Mouse (Mus musculus) limb, embryonic 10.5 days (tissue): ENCODE measurements around the gene Trap1. TPM values are rescaled to one million over a fixed set of nuclear protein-coding genes. Genes with fewer than 3 reads are reported as not detected.
A peak's percentile ranks its signal among the peaks of the same experiment; 100 is the strongest.

Experiments
- DNase-seq: peaks from one replicate; pipeline ENCODE4 v3.0.0-alpha.2; 2017; ENCODE audit warnings: low spot score
- H3K27ac ChIP-seq: fragments of 300-500 bp; sonication (generic); 2 replicates; pipeline ENCODE4 v1.5.1; 2016; ENCODE audit warnings: mild to moderate bottlenecking
- H3K27me3 ChIP-seq: fragments of 300-500 bp; sonication (generic); 2 replicates; pipeline ENCODE4 v1.6.1; 2016; ENCODE audit warnings: low read depth, mild to moderate bottlenecking; ENCODE audit not compliant: poor library complexity, severe bottlenecking
- H3K36me3 ChIP-seq: fragments of 300-500 bp; sonication (generic); 2 replicates; pipeline ENCODE4 v1.6.1; 2016; ENCODE audit warnings: mild to moderate bottlenecking, moderate library complexity
- H3K4me1 ChIP-seq: fragments of 300-500 bp; sonication (generic); 2 replicates; pipeline ENCODE4 v1.6.1; 2016
- H3K4me3 ChIP-seq: fragments of 300-500 bp; sonication (generic); 2 replicates; pipeline ENCODE4 v1.5.1; 2016; ENCODE audit warnings: mild to moderate bottlenecking, moderate library complexity
- H3K9me3 ChIP-seq: fragments of 300-500 bp; sonication (generic); replicated peaks from 2 replicates; pipeline ENCODE4 v1.6.1; 2016; ENCODE audit warnings: mild to moderate bottlenecking
- WGBS: fragments of 180-500 bp; shearing (Covaris S2); methylation state at CpG from one replicate; pipeline ENCODE4 v1.1.7; 2016; 5-methylcytosine and 5-hydroxymethylcytosine counted together
- microRNA-seq: library from miRNA; unstranded; fragments of <30 nt; microRNA quantifications from one replicate; pipeline ENCODE4, GENCODE M21; 2017
- polyA plus RNA-seq: library from polyadenylated mRNA; unstranded; fragments of >200 nt; fragmentation: Nextera tagmentation; extraction: Ambion mirVana; gene quantifications from 2 replicates; pipeline ENCODE4 v1.2.1, GENCODE M21; 2016

Gene Trap1
- polyA plus RNA-seq, 1 experiment from 2014 or later = 107 TPM

- Histone ChIP-seq H3K27me3 (no peaks in the 10 kb centered on the region), H3K4me3 (peak within 1 kb of the TSS; percentile 76), H3K36me3 (peaks cover 29% of the 10 kb centered on the region), H3K27ac (peak within 1 kb of the TSS; percentile 83), H3K9me3 (no peaks in the 10 kb centered on the region), H3K4me1 (peaks cover 15% of the 10 kb centered on the region)
- peak; percentile 96 for DNase-seq
- 1% methylated on average over 58 of the region's 58 CpGs for WGBS
Measured at GRCm38 (mm10) chr16:4003489-4004398, 73.9 kb downstream of the Trap1 start, which contains the start of gene Slx4. Gene Slx4, minus strand, starts transcription at chr16:4003770.

Small RNA genes lying within 50 kb of the gene (microRNA-seq; reads per million reads assigned to microRNA genes)
- gene Gm23413 = not detected

Other genes with a start within 250 kb of the Trap1 start
- gene Olfr15, start 246.9 kb downstream of the Trap1 start, polyA plus RNA-seq = not detected in 2 replicates
- gene Zfp174, start 230.6 kb downstream of the Trap1 start, polyA plus RNA-seq = 0.72 and 0.88 TPM in 2 replicates
- gene Naa60, start 205.5 kb downstream of the Trap1 start, polyA plus RNA-seq = 55.8 and 58.0 TPM in 2 replicates
- 4.1 and 6.5 TPM in 2 replicates for gene Zfp597, start 193.3 kb downstream of the Trap1 start, polyA plus RNA-seq
- 1.6 and 2.3 TPM in 2 replicates for gene Gm20695, start 193.2 kb downstream of the Trap1 start, polyA plus RNA-seq
- 7.7 and 8.8 TPM in 2 replicates for gene 1700037C18Rik, start 169.1 kb downstream of the Trap1 start, polyA plus RNA-seq
- gene Cluap1, start 169.0 kb downstream of the Trap1 start, polyA plus RNA-seq = 20.1 and 20.4 TPM in 2 replicates
- 1.1 TPM in 2 replicates for gene Nlrc3, start 101.2 kb downstream of the Trap1 start, polyA plus RNA-seq
- 25.5 and 29.2 TPM in 2 replicates for gene Slx4, start 74.1 kb downstream of the Trap1 start, polyA plus RNA-seq
- 6.3 and 6.5 TPM in 2 replicates for gene Dnase1, start 40.9 kb downstream of the Trap1 start, polyA plus RNA-seq
- 31.1 and 36.9 TPM in 2 replicates for gene Crebbp, start 136.2 kb upstream of the Trap1 start, polyA plus RNA-seq